Mouse (Mus musculus) liver, postnatal 0 days (tissue): ENCODE measurements around the gene Pcx. TPM values are rescaled to one million over a fixed set of nuclear protein-coding genes. Genes with fewer than 3 reads are reported as not detected.

ENCODE experiments used
- ATAC-seq: fragments of 200-750 bp; cut with Nextera tagmentation; 2 replicates; pipeline ENCODE4 v1.8.0; 2017; ENCODE audit warnings: mild to moderate bottlenecking, moderate library complexity
- DNase-seq: peaks from one replicate; pipeline ENCODE4 v3.0.0-alpha.2; 2016
- H3K27ac ChIP-seq: fragments of 300-500 bp; sonication (generic); 2 replicates; pipeline ENCODE4 v1.5.1; 2014; ENCODE audit warnings: antibody characterized with exemption, moderate library complexity, mild to moderate bottlenecking, low read depth
- H3K27me3 ChIP-seq: fragments of 300-500 bp; sonication (generic); 2 replicates; pipeline ENCODE4 v1.6.1; 2014; ENCODE audit warnings: low read length, control low read depth, mixed read lengths; ENCODE audit not compliant: insufficient read depth
- H3K36me3 ChIP-seq: fragments of 300-500 bp; sonication (generic); replicated peaks from 2 replicates; pipeline ENCODE4 v1.6.1; 2014; ENCODE audit warnings: mild to moderate bottlenecking, control low read depth, low read length, moderate library complexity, mixed read lengths; ENCODE audit not compliant: insufficient read depth
- H3K4me1 ChIP-seq: fragments of 300-500 bp; sonication (generic); 2 replicates; pipeline ENCODE4 v1.6.1; 2014; ENCODE audit warnings: antibody characterized with exemption, mild to moderate bottlenecking, control low read depth; ENCODE audit not compliant: insufficient read depth
- H3K4me2 ChIP-seq: fragments of 300-500 bp; sonication (generic); 2 replicates; pipeline ENCODE4 v1.6.1; 2014; ENCODE audit warnings: low read depth, mild to moderate bottlenecking, low read length, moderate library complexity, mixed read lengths
- H3K4me3 ChIP-seq: fragments of 300-500 bp; sonication (generic); 2 replicates; pipeline ENCODE4 v1.5.1; 2014; ENCODE audit warnings: low read depth, low read length
- H3K9ac ChIP-seq: fragments of 300-500 bp; sonication (generic); replicated peaks from 2 replicates; pipeline ENCODE4 v1.6.1; 2014; ENCODE audit warnings: mild to moderate bottlenecking, moderate library complexity
- H3K9me3 ChIP-seq: fragments of 300-500 bp; sonication (generic); 2 replicates; pipeline ENCODE4 v1.6.1; 2016; ENCODE audit warnings: mild to moderate bottlenecking, control low read depth, low read length, mixed read lengths
- CTCF ChIP-seq: sonication (generic); IDR thresholded peaks from 2 replicates; pipeline ENCODE4 v1.5.1; 2016; ENCODE audit warnings: antibody characterized with exemption, low read depth
- EP300 ChIP-seq: IDR thresholded peaks from 2 replicates; pipeline ENCODE4 v1.6.1; 2016; ENCODE audit warnings: antibody characterized with exemption, low read depth, mild to moderate bottlenecking
- WGBS: fragments of 180-500 bp; shearing (Covaris S2); extraction: QIAGEN DNeasy Blood & Tissue Kit; methylation state at CpG from one replicate; pipeline ENCODE4 v1.1.7; 2014; ENCODE audit not compliant: insufficient replicate concordance; 5-methylcytosine and 5-hydroxymethylcytosine counted together
- polyA plus RNA-seq: library from polyadenylated mRNA; unstranded; fragments of >200 nt; fragmentation: Nextera tagmentation; extraction: Ambion mirVana; gene quantifications from 2 replicates; pipeline ENCODE4 v1.2.1, GENCODE M21; 2015

Gene Pcx
- polyA plus RNA-seq, 1 experiment from 2014 or later, result 283 TPM

DNA sequence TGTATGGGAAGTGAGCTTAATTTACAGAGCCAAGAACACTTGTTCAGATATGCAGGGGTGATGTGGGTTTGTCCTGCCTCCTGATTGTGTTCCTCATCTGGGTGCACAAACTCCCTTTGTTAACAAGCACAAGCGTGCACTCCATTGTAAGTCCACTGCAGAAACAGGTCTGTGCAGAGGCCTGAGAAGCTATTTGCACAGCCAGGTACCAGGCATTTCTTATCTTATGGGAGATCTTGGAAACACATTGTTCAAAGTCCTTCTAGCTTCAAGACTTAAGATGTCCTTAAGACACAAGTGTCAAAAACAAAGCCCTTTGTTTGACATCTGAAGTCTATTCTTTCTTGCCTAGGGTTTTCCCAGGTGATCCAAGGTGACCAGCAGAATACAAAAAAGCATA lies 5.4 kb upstream of the Pcx start:
- no peak overlapping the region for H3K4me3 ChIP-seq
- 82% methylated on average over 1 of the region's 1 CpGs for WGBS

GRCm38 (mm10) chr19:4507746-4508145 lies 2.5 kb upstream of the Pcx start:
- peak overlapping the region; percentile 94 for H3K27ac ChIP-seq
- H3K4me2 ChIP-seq, result no peak overlapping the region
- H3K4me3 ChIP-seq, result no peak overlapping the region
- H3K9ac ChIP-seq, result no peak overlapping the region
- H3K36me3 ChIP-seq, result no peaks in the 10 kb centered on the region
- DNase-seq (no peak), ATAC-seq (no peak)
- H3K9me3 ChIP-seq, result no peaks in the 10 kb centered on the region
- TF ChIP-seq CTCF (no peak), EP300 (no peak)
- no peaks in the 10 kb centered on the region; the same call in 1 of the 2 replicates for H3K27me3 ChIP-seq
- peaks cover 18% of the 10 kb centered on the region for H3K4me1 ChIP-seq
- 45% methylated on average over 3 of the region's 3 CpGs for WGBS

More for the DNA sequence above, 5.4 kb upstream of the Pcx start:
- no peak overlapping the region for H3K4me2 ChIP-seq
- ATAC-seq (no peak), DNase-seq (no peak)
- no peak overlapping the region for H3K27ac ChIP-seq
- no peaks in the 10 kb centered on the region for H3K9me3 ChIP-seq
- H3K27me3 ChIP-seq, result no peaks in the 10 kb centered on the region
- no peak overlapping the region for H3K9ac ChIP-seq
- peaks cover 11% of the 10 kb centered on the region; the same call in 1 of the 2 replicates for H3K4me1 ChIP-seq
- no peaks in the 10 kb centered on the region for H3K36me3 ChIP-seq
- TF ChIP-seq EP300 (no peak), CTCF (no peak)

- ATAC-seq (no peak), DNase-seq (peak; percentile 36)
- H3K9me3 ChIP-seq, result no peaks in the 10 kb centered on the region
- peak overlapping the region; percentile 94 for H3K4me3 ChIP-seq
- H3K9ac ChIP-seq, result peak overlapping the region; percentile 74
- H3K4me2 ChIP-seq, result peak overlapping the region; percentile 88
- peak overlapping the region; percentile 73 for H3K27ac ChIP-seq
- WGBS, result 11% methylated on average over 13 of the region's 13 CpGs
- no peak for TF ChIP-seq EP300
- TF ChIP-seq CTCF, result no peak
- H3K27me3 ChIP-seq, result no peaks in the 10 kb centered on the region; the same call in 1 of the 2 replicates
- H3K36me3 ChIP-seq, result no peaks in the 10 kb centered on the region
- peaks cover 19% of the 10 kb centered on the region for H3K4me1 ChIP-seq
Observed at GRCm38 (mm10) chr19:4511116-4511841, 1.0 kb downstream of the Pcx start.

DNA sequence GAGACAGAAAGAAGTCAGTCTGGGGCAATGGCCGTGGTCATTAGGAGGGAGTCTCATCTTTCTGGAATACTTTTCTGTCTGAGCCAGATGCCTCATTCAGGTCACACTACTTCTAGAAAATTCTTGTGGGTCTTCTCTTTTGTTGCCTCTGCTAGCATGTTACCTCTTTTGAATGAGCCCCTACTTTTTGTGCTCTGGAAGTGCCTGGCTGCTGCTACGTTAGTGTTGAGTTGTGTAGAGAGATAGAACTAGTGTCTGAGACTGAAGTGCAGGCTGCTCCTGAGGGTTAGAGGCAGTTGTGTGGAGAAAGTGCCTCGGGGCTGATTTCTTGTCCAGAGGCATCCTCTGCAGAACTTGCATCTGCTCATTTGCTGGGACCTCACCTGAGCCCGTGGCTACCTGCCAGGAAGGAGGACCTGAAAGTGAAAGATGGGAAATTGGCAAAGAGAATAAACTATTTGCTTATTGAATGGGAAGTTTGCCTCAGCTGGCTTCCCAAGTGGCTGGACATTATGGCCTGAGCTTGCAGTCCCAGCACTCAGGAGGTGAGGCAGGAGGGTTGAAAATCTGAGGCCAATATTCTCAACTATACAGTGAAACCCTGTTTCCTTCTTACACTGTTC lies 3.1 kb downstream of the Pcx start:
- 69% methylated on average over 4 of the region's 4 CpGs for WGBS
- Histone ChIP-seq H3K27ac (no peak overlapping the region), H3K9me3 (no peaks in the 10 kb centered on the region), H3K36me3 (0 out of 2 replicates have a peak, but pooled peaks cover 3% of the 10 kb centered on the region), H3K4me3 (no peak overlapping the region), H3K27me3 (no peaks in the 10 kb centered on the region; the same call in 1 of the 2 replicates), H3K4me2 (peak overlapping the region; percentile 7; the same call in 1 of the 2 replicates), H3K9ac (no peak overlapping the region; the same call in 1 of the 2 replicates), H3K4me1 (peaks cover 17% of the 10 kb centered on the region)
- TF ChIP-seq CTCF (no peak), EP300 (no peak)
- ATAC-seq, result no peak
- no peak for DNase-seq

DNA sequence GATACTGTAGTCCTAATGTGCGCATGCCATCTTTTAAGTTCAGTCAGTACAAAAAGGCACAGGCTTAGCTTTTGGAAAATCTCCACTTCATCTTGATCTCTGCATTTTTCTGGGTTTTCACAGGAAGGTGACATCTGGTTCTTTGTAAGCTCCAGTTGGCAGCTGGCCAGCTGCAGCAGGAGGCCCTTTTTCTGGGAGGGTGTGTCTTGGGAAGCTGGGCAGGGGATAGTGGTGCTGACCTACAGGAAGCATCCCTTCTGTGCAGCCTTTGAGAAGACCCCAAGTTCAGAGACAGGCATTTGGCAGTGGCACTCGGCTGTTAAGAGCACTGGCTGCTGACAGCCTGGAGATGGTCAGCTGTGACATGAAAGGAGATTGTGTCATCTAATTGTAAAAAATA lies 5.5 kb downstream of the Pcx start:
- DNase-seq (no peak), ATAC-seq (no peak)
- WGBS, result 69% methylated on average over 2 of the region's 2 CpGs
- Histone ChIP-seq H3K9me3 (no peaks in the 10 kb centered on the region), H3K9ac (no peak overlapping the region), H3K36me3 (0 out of 2 replicates have a peak, but pooled peaks cover 3% of the 10 kb centered on the region), H3K4me3 (no peak overlapping the region), H3K27me3 (no peaks in the 10 kb centered on the region; the same call in 1 of the 2 replicates), H3K4me1 (peaks cover 9% of the 10 kb centered on the region), H3K4me2 (no peak overlapping the region), H3K27ac (no peak overlapping the region)
- TF ChIP-seq CTCF (no peak), EP300 (no peak)

DNA sequence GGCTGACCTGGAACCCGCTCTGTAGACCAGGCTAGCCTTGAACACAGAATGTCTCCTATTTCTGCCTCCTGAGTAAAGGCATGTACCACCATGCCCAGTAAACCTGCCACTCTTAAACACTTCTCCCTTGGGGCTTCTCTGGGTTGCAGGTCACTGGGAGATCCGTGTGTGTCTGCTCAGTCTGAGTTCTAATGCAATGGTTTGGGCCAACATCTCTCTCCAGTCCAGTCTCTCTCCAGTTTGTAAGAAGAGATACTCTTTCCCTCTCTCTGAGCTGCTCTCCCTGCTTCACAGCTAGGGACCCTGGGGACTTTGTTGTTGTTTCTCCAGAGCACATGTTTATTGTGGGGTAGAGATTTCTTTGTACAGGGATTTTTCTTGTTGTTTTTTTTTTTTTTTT lies 6.0 kb downstream of the Pcx start:
- Histone ChIP-seq H3K36me3 (0 out of 2 replicates have a peak, but pooled peaks cover 3% of the 10 kb centered on the region), H3K27me3 (no peaks in the 10 kb centered on the region), H3K4me1 (peaks cover 3% of the 10 kb centered on the region), H3K27ac (no peak overlapping the region), H3K9ac (no peak overlapping the region), H3K9me3 (no peaks in the 10 kb centered on the region), H3K4me3 (no peak overlapping the region), H3K4me2 (no peak overlapping the region)
- TF ChIP-seq CTCF (no peak), EP300 (no peak)
- WGBS, result 62% methylated on average over 2 of the region's 2 CpGs
- ATAC-seq (no peak), DNase-seq (no peak)
